Mouse (Mus musculus) cerebellum, adult 8-10 months (tissue): ENCODE data around the gene Grik3.

Experiments used
- DNase-seq: peaks from one replicate; pipeline ENCODE4 v3.0.0; 2022

Gene Grik3

DNA sequence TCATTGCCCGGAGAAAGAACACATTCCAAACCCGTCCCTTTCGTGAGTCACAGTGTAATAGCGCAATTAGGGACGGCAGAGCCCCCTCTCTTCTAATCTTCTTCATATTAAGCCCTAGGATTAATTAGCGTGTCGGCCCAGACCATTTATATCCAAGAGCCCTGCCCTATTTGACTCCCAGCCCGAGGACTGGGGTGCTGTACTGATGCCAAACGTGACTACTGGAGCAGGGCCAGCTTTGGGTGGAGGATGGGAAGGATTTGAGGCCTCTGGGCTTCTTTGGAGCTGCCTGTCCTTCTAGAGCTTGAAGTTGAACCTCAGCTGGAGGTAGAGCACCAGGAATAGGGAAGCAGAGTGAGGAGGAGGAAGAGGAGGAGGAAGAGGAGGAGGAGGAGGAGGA is 2.2 kb downstream of the Grik3 start:
- DNase-seq: no peak

GRCm38 (mm10) chr4:125493124-125493523 is 2.6 kb downstream of the Grik3 start:
- no peak for DNase-seq

DNA sequence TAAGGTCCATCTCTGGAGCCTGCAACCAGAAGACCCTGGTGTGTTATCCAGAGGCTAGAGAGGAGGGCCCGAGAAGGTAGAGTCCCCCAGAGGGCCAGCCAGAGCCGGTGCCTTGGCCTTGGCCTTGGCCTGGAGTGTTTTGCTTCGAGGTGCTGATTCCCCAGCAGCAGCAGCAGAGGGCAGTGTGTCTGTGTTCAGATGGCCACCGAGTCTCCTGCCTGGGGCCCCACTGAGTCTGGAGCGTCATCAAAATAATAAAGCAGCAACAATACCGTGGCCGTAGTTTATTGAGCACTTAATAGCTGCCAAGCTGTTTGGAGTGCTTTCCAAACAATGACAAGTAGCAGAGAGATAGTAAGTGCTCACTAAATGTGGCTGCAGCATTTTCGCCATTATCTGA is 5.0 kb downstream of the Grik3 start:
- DNase-seq: no peak

GRCm38 (mm10) chr4:125497001-125497400 is 6.5 kb downstream of the Grik3 start:
- DNase-seq: no peak

- DNase-seq: no peak
These were observed 7.0 kb downstream of the Grik3 start for GRCm38 (mm10) chr4:125497471-125497870.

DNA sequence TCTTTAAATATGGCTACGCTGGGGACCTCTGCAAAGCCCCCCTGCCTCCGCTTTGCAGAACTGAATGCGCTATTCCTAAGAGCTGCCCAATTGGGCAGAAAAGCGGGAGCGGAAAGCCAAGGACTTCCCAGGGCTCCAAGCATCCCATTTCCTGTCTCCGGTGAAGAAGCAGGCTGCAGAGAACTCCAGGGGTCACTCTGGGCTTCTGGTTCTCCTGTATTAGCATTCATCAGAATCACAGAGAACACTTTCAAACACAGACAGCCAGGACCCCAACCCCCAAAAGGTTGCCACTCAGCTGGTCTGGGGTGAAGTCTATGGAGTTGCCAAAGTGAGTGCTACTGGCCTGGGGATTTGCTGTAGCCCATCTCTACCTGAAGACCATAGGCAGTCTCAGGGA is 8.4 kb downstream of the Grik3 start:
- DNase-seq: no peak

GRCm38 (mm10) chr4:125502861-125503260 is 12.4 kb downstream of the Grik3 start:
- no peak for DNase-seq

DNA sequence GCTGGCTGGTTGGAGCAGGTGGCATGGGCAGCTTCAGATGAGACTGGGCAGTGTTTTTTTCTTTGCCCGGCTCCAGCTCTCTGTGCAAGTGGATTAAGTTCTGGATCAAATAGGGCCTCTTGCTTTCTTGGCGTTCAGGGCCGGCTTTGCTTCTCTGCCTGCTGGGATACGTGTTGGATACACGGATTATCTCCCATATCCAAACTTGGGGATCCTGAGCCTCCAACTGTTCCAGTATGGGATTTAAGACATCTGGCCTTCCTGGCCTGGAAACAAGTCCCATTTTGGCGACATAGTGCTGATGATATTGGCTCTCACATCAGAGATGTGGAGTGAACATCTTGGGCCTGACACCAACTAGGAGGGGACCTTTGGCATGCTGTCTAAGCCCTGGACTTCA is 21.9 kb downstream of the Grik3 start:
- DNase-seq: no peak

- no peak for DNase-seq
These were observed 25.1 kb downstream of the Grik3 start for GRCm38 (mm10) chr4:125515646-125516045.

- DNase-seq: no peak
These were observed 26.1 kb downstream of the Grik3 start for GRCm38 (mm10) chr4:125516612-125517011.

GRCm38 (mm10) chr4:125518861-125519260 is 28.4 kb downstream of the Grik3 start:
- no peak for DNase-seq

DNA sequence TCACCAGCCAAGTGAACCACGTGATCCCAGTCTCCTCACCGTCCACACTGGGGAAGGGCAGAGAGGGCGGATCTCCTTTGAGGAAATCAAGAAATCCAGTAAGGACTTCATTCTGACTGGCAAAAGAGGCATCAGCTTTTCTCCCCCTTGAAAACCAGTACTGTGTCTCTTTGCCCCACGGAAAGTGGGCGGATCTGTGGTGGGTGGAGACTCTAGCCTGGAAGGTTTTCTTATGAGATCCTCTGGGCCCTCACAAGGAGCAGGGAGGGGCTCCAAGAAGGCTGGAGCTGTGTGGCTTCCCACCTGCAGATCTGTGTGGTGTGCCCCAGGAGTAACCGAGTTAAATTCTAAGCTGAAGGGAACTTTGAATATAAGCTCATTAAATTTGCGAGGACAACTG is 32.4 kb downstream of the Grik3 start:
- DNase-seq: no peak

GRCm38 (mm10) chr4:125525266-125525665 is 34.8 kb downstream of the Grik3 start:
- no peak for DNase-seq

DNA sequence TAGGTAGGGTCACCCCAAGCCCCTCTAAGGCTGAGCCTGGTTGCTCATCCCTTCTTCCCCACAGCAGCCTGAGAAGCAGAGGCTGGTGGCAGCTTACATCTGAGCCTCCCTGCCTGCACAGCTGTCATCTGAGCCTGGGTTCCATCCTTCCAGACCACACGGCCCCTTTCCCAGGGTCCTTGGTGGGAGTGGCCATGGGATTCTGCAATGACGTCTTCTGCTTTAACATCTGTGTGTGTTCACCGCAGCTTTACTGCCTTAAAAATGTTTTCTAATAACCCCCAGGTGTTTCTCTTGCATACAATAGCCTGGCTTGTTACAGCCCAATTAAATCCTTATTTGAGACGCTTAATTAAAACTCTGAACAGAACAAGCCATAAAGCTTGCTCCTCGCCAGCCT is 35.9 kb downstream of the Grik3 start:
- DNase-seq: no peak

- DNase-seq: no peak
These were observed 43.5 kb downstream of the Grik3 start for GRCm38 (mm10) chr4:125533965-125534364.

DNA sequence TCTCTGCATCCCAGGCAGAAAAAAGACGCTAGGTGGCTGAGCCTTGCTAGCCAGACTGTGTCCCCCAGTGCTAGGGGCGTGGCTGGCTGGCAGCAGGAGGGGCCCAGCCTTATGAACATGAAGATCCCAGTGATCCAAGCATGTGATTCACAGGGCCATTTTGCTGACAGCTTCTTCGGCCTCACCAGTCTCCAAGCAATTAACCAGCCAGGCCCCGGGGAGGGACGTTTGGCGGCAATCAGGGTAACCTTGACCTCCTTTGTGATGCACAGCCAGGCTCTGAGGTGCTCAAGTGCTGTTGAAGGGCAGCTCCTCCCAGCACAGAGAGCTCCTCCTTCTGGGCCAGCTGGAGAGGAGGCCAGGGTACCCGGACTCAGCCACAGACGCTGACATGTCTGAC is 43.9 kb downstream of the Grik3 start:
- peak; percentile 12 for DNase-seq

DNA sequence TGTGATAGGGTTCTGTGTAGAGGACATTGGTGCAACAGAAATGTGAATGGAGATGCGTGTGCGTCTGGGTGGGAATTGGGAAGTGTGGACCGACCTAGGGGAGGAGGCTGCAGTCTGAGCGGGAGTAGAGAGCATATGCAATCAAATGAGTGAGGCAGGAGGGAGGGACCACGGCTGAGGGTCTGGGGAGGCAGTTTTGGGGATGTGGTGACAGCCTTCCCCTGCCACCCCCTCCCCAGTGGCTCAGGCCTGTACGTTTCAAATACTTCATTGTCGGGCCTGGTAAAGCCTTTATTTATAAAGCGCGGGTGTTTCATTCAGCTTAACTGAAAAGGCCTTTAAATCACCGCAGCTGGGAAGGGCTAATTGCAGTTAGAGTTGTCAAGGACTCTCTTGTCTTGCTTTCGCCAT is 44.5 kb downstream of the Grik3 start:
- no peak for DNase-seq

DNA sequence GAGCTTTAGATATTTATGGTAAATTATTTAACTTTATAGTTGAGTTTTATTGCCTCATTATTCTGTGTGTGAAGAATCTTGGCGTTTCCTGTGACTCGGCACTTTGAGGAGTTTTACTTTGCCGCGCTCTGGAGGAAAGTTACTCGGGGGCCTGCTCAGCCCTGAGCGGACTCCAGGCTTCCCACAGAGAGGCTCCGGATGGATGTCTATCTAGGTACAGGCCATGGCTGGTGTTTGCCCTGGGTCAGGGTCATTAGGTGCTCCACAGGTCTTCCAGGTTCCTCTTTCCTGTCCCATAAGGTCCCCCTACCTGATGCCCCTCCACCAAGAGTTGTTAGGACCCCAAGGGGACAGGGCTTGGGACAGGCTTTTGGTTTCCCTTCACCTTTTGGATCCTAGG is 45.0 kb downstream of the Grik3 start:
- DNase-seq: no peak

DNA sequence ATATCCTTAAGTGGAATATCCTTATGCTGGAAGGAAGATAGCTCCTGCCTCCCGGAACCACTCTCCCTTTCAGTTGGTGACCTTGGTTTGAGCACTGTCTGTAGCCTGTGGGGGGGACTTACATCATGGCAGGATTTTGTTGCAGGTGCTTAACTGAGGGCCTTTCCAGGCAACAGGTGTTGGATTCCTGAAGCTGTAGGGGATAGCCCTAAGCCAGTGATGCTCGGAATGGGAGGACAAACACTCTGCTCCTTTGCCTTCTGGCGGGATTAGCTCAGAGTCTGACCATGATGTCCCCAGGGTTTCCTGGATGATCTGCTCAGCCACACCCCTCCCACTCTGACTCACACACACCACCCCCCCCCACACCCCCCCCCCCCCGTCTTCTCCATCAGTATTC is 45.5 kb downstream of the Grik3 start:
- no peak for DNase-seq

- DNase-seq: no peak
These were observed 47.9 kb downstream of the Grik3 start for GRCm38 (mm10) chr4:125538301-125538965.

- no peak for DNase-seq
These were observed 49.1 kb downstream of the Grik3 start for GRCm38 (mm10) chr4:125539617-125540016.

GRCm38 (mm10) chr4:125543171-125543570 is 52.7 kb downstream of the Grik3 start:
- no peak for DNase-seq

- no peak for DNase-seq
These were observed 54.7 kb downstream of the Grik3 start for GRCm38 (mm10) chr4:125544947-125545767.

- no peak for DNase-seq
These were observed 55.3 kb downstream of the Grik3 start for GRCm38 (mm10) chr4:125545768-125546220.

DNA sequence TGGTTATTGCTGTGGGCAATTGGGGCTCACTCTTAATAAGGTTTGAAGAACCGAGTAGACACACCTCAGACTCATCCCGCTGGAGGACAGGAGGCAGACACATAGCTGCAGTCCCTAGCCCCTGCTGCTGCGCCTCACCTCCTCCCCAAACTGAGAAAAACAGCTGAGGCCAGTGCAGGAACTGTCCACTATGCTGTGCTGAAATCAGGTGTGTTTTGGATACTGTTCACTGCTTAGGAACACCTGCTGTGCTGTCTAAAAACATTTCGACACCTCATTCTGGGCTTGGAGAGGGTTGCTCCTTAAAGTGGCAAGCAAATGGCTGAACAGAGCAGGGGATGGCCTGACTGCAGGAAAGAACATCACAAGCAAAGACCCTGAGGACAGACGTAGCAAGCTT is 57.7 kb downstream of the Grik3 start:
- no peak for DNase-seq
